Mouse (Mus musculus): ENCODE measurements at regions not wholly inside any gene's neighbourhood (a gene's known extent, or its start where the extent isn't known, plus 50 kb on each side); places are given as distances from the start of the nearest gene placed in this dataset.

DNA sequence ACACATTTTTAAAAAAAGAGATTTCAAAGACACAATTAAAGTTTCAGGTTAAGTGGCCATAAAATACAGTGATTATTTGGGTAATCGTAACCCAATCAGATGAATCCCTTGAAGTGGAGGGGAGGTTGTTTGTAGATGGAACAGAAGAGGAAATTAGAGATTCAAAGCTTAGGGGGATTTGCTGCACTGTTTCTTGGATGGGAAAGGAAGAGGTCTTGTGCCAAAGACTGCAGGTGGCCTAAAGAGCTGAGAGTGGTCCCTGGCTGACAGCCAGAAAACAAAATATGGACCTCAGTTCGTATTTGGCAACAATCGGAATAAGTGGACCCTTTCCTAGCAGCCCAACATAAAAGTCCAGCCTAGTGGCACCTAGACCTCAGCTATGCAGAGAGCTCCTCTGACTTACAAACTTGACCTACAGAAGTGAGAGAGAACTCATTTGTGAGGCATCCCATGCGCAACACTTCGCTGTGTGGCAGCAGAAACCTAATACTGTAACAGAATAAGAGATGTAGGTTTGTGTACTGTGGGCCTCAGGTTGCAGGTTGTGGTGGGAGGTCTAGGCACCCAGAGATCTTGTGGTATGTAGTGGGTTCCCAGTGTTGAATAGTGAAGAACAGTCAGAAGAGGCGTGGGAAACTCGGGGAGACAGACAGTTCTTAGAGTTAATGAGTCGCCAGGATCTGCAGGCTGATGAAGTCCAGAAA, 110.0 kb upstream of the Ccdc54 start:
- DNase-seq (ENCODE audit: low spot score): peak; percentile 18

DNA sequence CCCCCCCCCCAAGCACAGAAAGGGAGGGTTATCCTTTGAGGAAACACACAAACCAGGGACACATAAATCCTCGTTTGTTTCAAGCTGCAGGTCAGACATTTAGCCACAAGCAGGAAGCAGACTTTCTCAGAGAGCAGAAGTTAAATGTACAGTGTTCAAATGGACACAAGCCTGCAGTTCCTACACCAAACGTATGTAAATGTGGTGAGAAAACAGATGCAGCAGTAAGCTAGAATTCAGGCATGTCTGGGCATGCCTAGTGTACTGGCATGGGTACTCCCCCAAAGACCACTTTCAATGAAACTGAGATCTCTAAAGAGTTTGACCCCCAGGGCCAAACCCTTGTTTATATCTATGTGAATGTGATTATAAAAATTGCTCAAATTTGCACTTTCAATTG, 109.2 kb upstream of the Ccdc54 start:
- no peak for DNase-seq (ENCODE audit: low spot score)

- no peak for DNase-seq (ENCODE audit: low spot score)
Observed at GRCm38 (mm10) chr16:50697722-50698121, 106.8 kb upstream of the Ccdc54 start.

DNA sequence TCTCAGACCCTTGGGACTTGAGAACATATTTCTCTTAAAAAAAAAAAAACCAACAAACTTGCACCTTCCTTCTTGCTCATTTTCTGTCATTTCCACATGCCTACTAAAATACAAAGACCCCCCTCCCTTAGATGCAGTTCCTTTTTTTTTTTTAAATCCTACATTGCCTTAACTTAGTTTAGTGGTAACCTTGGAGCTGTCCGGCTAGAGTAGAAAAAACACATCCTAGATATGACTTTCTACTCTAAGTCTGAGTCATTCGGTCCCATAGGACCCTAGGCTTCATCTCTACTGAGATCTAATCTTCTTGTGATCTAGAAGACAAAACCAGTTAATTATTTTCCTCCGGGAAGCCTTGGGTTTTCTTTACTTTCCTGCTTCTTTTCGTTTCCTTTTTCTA, 105.1 kb upstream of the Ccdc54 start:
- DNase-seq (ENCODE audit: low spot score): no peak

- no peak for DNase-seq (ENCODE audit: low spot score)
Observed at GRCm38 (mm10) chr16:50694045-50694444, 103.1 kb upstream of the Ccdc54 start.

GRCm38 (mm10) chr16:50690818-50691217, 99.9 kb upstream of the Ccdc54 start:
- DNase-seq (ENCODE audit: low spot score): no peak

DNA sequence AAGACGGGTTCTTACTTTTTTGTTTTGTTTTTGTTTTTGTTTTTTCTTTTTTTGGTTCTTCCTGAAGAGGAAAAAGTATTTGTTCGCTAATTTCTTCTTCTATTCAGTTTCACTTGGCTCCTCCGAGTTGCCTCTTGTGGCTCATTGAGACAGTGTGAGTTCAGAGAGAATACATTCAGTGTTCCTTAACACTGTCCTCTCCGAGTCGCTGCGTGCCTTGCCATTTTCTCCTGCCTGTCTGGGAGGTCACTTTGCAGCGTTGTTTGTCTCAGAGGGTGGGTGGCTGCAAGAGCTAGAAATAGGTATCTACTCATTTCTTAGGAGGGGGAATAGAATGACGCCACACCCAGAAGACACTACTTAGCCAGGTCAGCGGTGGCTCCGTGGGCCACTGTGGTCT, 98.6 kb upstream of the Ccdc54 start:
- no peak for DNase-seq (ENCODE audit: low spot score)

DNA sequence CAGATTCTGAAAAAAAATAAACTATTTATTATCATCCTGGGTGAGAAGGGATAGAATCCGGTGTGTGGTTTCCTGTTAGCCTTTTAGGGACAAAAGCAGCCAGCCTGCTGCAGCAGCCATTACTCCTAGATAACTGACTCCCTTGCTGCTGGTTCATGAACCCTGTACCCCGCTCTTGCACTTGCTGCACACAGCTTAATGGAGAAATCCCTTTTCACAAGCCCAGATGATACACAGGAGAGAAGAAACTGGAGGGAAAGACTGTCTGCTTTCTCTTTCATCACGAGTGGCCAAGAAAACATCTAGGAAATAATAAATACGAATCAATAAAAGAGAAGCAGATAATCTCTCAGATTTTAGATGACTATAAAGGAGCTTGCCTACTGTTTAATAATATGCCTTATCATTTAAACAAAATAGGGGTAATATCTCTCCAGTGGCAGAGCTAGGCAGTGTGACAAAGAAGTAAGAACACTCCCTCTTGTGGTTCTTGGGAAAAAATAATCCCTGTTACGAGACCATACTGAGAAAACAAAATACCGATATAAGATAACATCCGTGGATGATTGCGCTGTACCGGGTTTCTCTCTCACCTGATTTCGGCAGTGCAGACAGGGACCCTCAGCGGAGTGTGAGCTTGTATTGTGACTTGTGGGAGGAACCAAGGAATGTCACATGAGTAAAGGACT, 98.0 kb upstream of the Ccdc54 start:
- no peak for DNase-seq (ENCODE audit: low spot score)

DNA sequence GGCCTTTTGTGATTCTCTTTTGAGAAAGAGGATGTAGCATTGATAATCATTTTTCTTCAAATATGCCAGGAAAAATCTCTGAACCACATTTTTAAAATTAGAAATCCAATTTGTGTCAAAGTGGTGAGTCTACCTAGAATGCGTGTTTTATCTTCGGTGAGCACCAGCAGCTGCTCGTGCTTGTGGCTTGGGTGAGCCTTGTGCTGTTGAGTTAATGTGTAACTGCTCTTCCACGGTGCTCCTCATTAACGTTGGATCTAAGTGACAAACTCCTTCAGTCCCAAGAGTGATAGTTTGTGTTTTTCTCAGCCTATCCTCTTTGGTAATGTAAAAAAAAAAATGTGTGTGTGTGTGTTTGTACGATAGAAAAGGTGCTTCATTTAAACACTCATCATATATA, 88.7 kb upstream of the Ccdc54 start:
- DNase-seq (ENCODE audit: low spot score): no peak

GRCm38 (mm10) chr16:50673339-50673738, 82.4 kb upstream of the Ccdc54 start:
- no peak for DNase-seq (ENCODE audit: low spot score)

- DNase-seq (ENCODE audit: low spot score): no peak
Observed at GRCm38 (mm10) chr16:50672713-50673112, 81.8 kb upstream of the Ccdc54 start.

- no peak for DNase-seq (ENCODE audit: low spot score)
Observed at GRCm38 (mm10) chr16:50671170-50671569, 80.2 kb upstream of the Ccdc54 start.

DNA sequence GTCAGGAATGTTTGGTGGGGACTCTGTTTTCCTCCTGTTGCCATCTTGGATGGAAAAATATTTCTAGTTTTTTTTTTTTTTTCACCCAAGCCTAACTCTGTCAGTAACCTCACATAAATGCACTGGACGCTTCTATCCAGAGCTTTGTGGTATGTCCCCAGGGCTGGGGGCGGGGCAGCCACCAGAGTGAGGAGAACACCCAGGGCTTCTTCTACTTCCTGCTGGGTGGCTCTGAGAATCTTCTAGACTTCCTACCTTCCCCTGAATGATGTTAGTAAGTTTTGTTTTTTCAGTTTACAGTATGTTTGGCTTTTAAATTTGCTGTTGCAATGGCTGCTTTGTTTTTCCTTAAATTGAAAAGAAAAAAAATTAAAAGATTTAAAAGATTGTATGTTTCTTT, 73.3 kb upstream of the Ccdc54 start:
- DNase-seq (ENCODE audit: low spot score): no peak

All from yolk sac, embryonic 10.5 days (tissue).